Mouse (Mus musculus) cerebellum, adult 11 months (tissue): ENCODE measurements around the gene Fcer2a.
A peak's percentile ranks its signal among the peaks of the same experiment; 100 is the strongest.

ENCODE experiments used
- DNase-seq: peaks from one replicate; pipeline ENCODE4 v3.0.0; 2022

The Fcer2a gene

GRCm38 (mm10) chr8:3676131-3676992, 17.6 kb downstream of the Fcer2a start, which contains the start of gene Trappc5:
TSS of gene Trappc5 (plus strand) at chr8:3676299.
- DNase-seq: peak; percentile 96

GRCm38 (mm10) chr8:3674671-3675070, 19.3 kb downstream of the Fcer2a start:
- DNase-seq: no peak

GRCm38 (mm10) chr8:3671980-3672491, 21.9 kb downstream of the Fcer2a start, which contains the start of gene Fcor:
TSS of gene Fcor (minus strand) at chr8:3672362.
- DNase-seq: peak; percentile 91

GRCm38 (mm10) chr8:3670388-3670787, 23.6 kb downstream of the Fcer2a start:
- DNase-seq: no peak

GRCm38 (mm10) chr8:3665507-3665906, 28.5 kb downstream of the Fcer2a start, which contains the start of gene Mcemp1:
TSS of gene Mcemp1 (plus strand) at chr8:3665754.
- no peak for DNase-seq

GRCm38 (mm10) chr8:3664405-3664804, 29.6 kb downstream of the Fcer2a start:
- no peak for DNase-seq

- DNase-seq: no peak
Observed at GRCm38 (mm10) chr8:3660889-3661288, 33.1 kb downstream of the Fcer2a start.

- no peak for DNase-seq
Observed at GRCm38 (mm10) chr8:3656725-3657381, 37.1 kb downstream of the Fcer2a start.

GRCm38 (mm10) chr8:3655526-3655925, 38.4 kb downstream of the Fcer2a start, which contains the start of gene Retn:
TSS of gene Retn (plus strand) at chr8:3655770.
- DNase-seq: no peak

- DNase-seq: no peak
Observed at GRCm38 (mm10) chr8:3654726-3655508, 39.1 kb downstream of the Fcer2a start.

GRCm38 (mm10) chr8:3652845-3653244, 41.1 kb downstream of the Fcer2a start:
- no peak for DNase-seq

- no peak for DNase-seq
Observed at GRCm38 (mm10) chr8:3648990-3649389, 45.0 kb downstream of the Fcer2a start.

GRCm38 (mm10) chr8:3648268-3648667, 45.7 kb downstream of the Fcer2a start:
- no peak for DNase-seq

GRCm38 (mm10) chr8:3647561-3647960, 46.4 kb downstream of the Fcer2a start:
- DNase-seq: no peak

- no peak for DNase-seq
Observed at GRCm38 (mm10) chr8:3646824-3647531, 47.0 kb downstream of the Fcer2a start.

GRCm38 (mm10) chr8:3645804-3646203, 48.2 kb downstream of the Fcer2a start:
- DNase-seq: no peak
